Mouse (Mus musculus): ENCODE results near the gene Actl11. TPM values are rescaled to one million over a fixed set of nuclear protein-coding genes. Genes with fewer than 3 reads are reported as not detected.
A peak's percentile ranks its signal among the peaks of the same experiment; 100 is the strongest.

Actl11 gene
- polyA plus RNA-seq, 1 experiment from 2014 or later, result not detected

DNA sequence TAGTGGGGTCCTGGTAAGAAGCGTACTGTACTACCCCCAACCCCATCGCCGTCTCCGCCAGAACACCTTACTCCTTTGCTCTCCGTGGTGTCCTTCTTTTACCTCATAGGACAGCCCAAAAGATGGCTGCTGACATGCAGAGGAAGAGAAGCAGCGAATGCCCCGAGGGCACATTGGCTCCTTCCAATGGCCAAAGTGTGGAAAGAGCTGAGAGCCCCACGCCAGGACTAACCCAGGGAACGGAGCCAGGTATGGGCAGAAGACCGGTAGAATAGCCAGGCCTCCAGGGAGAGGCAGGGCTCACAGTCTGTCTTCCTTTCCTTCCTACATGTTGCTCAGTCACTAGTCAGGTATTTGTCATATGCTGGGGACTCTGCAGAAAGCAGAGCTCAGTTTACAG is 29.7 kb upstream of the Actl11 start:
- H3K36me3 ChIP-seq (ENCODE audit: insufficient read depth, low read length), result peaks cover 3% of the 10 kb centered on the region; the same call in 1 of the 2 replicates
- H3K27me3 ChIP-seq (replicated peaks; ENCODE audit: insufficient read depth, low read length), result no peaks in the 10 kb centered on the region
- H3K9ac ChIP-seq (replicated peaks; ENCODE audit: low read depth), result no peak overlapping the region
- DNase-seq (ENCODE audit: low spot score) (no peak), ATAC-seq (no peak)
- no peak overlapping the region for H3K4me3 ChIP-seq (ENCODE audit: low read depth, low read length)
- H3K27ac ChIP-seq (ENCODE audit: low read length), result no peak overlapping the region
- no peaks in the 10 kb centered on the region for H3K9me3 ChIP-seq (ENCODE audit: low read length)
- WGBS, result 84% methylated on average over 10 of the region's 10 CpGs
- H3K4me1 ChIP-seq (ENCODE audit: insufficient read depth, low read depth, low read length), result no peaks in the 10 kb centered on the region
- TF ChIP-seq EP300 (IDR thresholded peaks at IDR 0.05), result no peak
- TF ChIP-seq CTCF (IDR thresholded peaks at IDR 0.05), result no peak
- H3K4me2 ChIP-seq (replicated peaks; ENCODE audit: low read depth, low read length), result no peak overlapping the region

DNA sequence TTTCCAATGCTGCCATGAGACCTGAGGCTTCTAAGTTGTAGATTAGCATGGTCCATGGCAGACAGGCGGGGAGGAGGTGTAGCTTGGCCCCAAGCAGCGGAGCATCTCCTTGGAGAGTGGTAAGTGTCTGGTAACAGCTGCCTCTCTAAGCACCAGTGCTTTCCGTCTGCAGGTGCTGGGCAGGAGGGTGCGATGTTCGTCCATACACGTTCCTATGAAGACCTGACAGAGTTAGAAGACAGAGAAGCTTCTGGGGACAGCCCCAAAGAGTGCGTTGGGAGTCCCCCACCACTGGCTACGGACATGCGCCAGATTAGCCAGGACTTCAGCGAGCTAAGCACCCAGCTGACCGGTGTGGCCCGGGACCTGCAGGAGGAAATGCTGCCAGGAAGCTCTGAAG is 28.4 kb upstream of the Actl11 start:
- Histone ChIP-seq H3K9me3 (ENCODE audit: low read length) (no peaks in the 10 kb centered on the region), H3K4me1 (ENCODE audit: insufficient read depth, low read depth, low read length) (no peaks in the 10 kb centered on the region), H3K27ac (ENCODE audit: low read length) (no peak overlapping the region), H3K9ac (replicated peaks; ENCODE audit: low read depth) (no peak overlapping the region), H3K27me3 (replicated peaks; ENCODE audit: insufficient read depth, low read length) (no peaks in the 10 kb centered on the region), H3K36me3 (ENCODE audit: insufficient read depth, low read length) (peaks cover 3% of the 10 kb centered on the region; the same call in 1 of the 2 replicates), H3K4me2 (replicated peaks; ENCODE audit: low read depth, low read length) (no peak overlapping the region), H3K4me3 (ENCODE audit: low read depth, low read length) (no peak overlapping the region)
- no peak for ATAC-seq
- no peak for TF ChIP-seq EP300 (IDR thresholded peaks at IDR 0.05)
- no peak for TF ChIP-seq CTCF (IDR thresholded peaks at IDR 0.05)
- WGBS, result 74% methylated on average over 12 of the region's 12 CpGs
- no peak for DNase-seq (ENCODE audit: low spot score)

DNA sequence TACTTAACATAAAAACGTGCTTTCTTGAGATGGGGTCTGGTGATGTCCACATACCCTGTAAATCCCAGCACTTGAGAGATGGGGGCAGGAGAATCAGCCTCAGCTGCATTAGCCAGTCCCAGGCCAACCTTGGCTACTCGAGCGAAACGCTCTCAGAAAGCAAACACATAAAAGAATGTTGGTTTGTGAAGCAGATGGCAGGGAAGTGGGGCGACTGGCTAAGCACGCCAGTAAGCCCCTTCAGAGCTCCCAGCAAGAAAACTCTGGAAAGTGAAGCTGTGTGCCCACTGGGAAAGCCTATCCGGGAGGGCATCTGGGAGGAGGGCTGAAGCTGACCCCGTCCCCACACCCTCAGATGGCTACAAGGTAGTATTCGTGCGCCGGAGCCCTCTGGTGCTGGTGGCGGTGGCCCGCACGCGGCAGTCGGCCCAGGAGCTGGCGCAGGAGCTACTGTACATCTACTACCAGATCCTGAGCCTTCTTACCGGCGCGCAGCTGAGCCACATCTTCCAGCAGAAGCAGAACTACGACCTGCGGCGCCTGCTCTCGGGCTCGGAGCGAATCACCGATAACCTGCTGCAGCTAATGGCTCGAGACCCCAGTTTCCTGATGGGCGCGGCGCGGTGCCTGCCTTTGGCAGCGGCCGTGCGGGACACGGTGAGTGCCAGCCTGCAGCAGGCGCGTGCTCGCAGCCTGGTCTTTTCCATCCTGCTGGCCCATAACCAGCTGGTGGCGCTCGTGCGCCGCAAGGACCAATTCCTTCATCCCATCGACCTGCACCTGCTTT is 27.2 kb upstream of the Actl11 start:
- WGBS, result 18% methylated on average over 43 of the region's 44 CpGs
- H3K4me3 ChIP-seq (ENCODE audit: low read depth, low read length), result no peak overlapping the region
- DNase-seq (ENCODE audit: low spot score) (peak; percentile 71), ATAC-seq (peak; percentile 47)
- H3K27ac ChIP-seq (ENCODE audit: low read length), result no peak overlapping the region
- TF ChIP-seq EP300 (IDR thresholded peaks at IDR 0.05) (no peak), CTCF (IDR thresholded peaks at IDR 0.05) (peak; percentile 75)
- H3K9ac ChIP-seq (replicated peaks; ENCODE audit: low read depth), result no peak overlapping the region
- H3K9me3 ChIP-seq (ENCODE audit: low read length), result no peaks in the 10 kb centered on the region
- peak overlapping the region; percentile 22; the same call in 1 of the 2 replicates for H3K4me2 ChIP-seq (replicated peaks; ENCODE audit: low read depth, low read length)
- peaks cover 3% of the 10 kb centered on the region; the same call in 1 of the 2 replicates for H3K36me3 ChIP-seq (ENCODE audit: insufficient read depth, low read length)
- H3K27me3 ChIP-seq (replicated peaks; ENCODE audit: insufficient read depth, low read length), result no peaks in the 10 kb centered on the region
- peaks cover 1% of the 10 kb centered on the region; the same call in 1 of the 2 replicates for H3K4me1 ChIP-seq (ENCODE audit: insufficient read depth, low read depth, low read length)

DNA sequence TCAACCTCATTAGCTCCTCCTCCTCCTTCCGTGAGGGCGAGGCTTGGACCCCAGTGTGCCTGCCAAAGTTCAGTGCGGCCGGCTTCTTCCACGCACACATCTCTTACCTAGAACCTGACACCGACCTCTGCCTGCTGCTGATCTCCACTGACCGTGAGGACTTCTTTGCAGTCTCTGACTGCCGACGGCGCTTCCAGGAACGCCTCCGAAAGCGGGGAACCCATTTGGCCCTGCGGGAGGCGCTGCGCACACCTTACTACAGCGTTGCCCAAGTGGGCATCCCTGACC is 26.7 kb upstream of the Actl11 start:
- Histone ChIP-seq H3K27ac (ENCODE audit: low read length) (no peak overlapping the region), H3K4me1 (ENCODE audit: insufficient read depth, low read depth, low read length) (peaks cover 7% of the 10 kb centered on the region; the same call in 1 of the 2 replicates), H3K36me3 (ENCODE audit: insufficient read depth, low read length) (peaks cover 3% of the 10 kb centered on the region; the same call in 1 of the 2 replicates), H3K27me3 (replicated peaks; ENCODE audit: insufficient read depth, low read length) (no peaks in the 10 kb centered on the region), H3K9ac (replicated peaks; ENCODE audit: low read depth) (no peak overlapping the region), H3K4me2 (replicated peaks; ENCODE audit: low read depth, low read length) (no peak overlapping the region), H3K4me3 (ENCODE audit: low read depth, low read length) (no peak overlapping the region), H3K9me3 (ENCODE audit: low read length) (no peaks in the 10 kb centered on the region)
- no peak for ATAC-seq
- 29% methylated on average over 17 of the region's 17 CpGs for WGBS
- DNase-seq (ENCODE audit: low spot score), result no peak
- no peak for TF ChIP-seq CTCF (IDR thresholded peaks at IDR 0.05)
- TF ChIP-seq EP300 (IDR thresholded peaks at IDR 0.05), result no peak

DNA sequence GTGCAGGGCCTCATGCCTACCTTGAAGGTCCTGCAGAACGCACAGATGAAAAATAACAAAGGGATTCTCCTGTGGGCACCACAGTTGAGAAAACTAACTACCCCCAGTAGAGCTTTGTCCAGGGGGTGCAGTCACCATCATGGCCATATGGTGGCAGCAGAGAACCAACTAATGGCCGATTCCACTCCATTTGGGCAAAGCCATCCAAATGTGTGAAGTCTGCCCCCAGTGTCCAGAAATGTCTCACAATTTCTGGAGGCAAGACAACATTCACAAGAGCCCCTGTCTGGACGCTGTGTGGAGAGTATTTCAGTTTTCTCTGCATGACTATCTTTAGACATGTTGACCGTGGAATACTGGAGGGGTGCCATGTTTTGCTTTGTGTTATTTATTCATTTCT is 23.5 kb upstream of the Actl11 start:
- Histone ChIP-seq H3K27me3 (replicated peaks; ENCODE audit: insufficient read depth, low read length) (no peaks in the 10 kb centered on the region), H3K27ac (ENCODE audit: low read length) (no peak overlapping the region), H3K9ac (replicated peaks; ENCODE audit: low read depth) (no peak overlapping the region), H3K4me3 (ENCODE audit: low read depth, low read length) (no peak overlapping the region), H3K4me2 (replicated peaks; ENCODE audit: low read depth, low read length) (no peak overlapping the region), H3K9me3 (ENCODE audit: low read length) (no peaks in the 10 kb centered on the region), H3K36me3 (ENCODE audit: insufficient read depth, low read length) (no peaks in the 10 kb centered on the region), H3K4me1 (ENCODE audit: insufficient read depth, low read depth, low read length) (peaks cover 10% of the 10 kb centered on the region; the same call in 1 of the 2 replicates)
- 2% methylated on average over 4 of the region's 4 CpGs for WGBS
- peak; percentile 64 for ATAC-seq
- TF ChIP-seq CTCF (IDR thresholded peaks at IDR 0.05) (peak; percentile 97), EP300 (IDR thresholded peaks at IDR 0.05) (no peak)
- DNase-seq (ENCODE audit: low spot score), result peak; percentile 92

DNA sequence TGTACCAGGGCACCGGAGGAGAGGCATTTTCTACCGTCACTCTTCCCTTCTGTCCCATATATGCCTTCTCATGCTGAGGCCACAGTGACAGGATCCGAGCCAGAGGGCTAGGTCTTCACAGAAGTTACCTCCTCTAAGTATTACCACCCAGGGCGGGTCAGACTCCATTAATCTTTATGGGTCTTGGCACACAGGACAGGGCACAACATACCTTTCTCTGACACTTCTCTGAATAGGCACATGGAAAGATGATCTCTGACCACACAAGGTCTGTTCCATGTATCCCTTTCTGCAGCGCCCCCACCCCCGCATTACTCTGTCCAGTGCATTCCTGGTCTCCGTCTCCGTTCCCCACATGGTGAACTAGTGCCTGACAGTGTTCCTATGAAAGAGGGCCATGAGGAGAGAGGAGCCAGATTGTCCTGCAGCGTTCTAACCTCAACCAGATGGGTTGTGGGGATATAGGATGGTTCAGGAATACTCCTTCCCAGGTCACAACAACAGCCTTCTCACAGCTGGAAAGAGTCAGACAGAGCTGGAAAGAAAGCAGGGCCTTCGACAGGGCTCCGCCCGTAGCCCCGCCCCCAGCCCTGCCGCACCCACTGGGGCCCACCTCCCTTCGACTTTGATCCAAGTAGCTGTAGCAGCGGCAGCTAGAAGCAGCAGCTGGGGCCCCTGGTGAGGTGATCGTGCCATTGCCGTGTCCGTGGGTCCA is 21.9 kb upstream of the Actl11 start, which contains the start of gene Mst1r:
Gene Mst1r, plus strand, starts transcription at position 622 of the 715 bp plus-strand sequence.
- Histone ChIP-seq H3K27me3 (replicated peaks; ENCODE audit: insufficient read depth, low read length) (no peaks in the 10 kb centered on the region), H3K4me2 (replicated peaks; ENCODE audit: low read depth, low read length) (peak within 1 kb of the TSS; percentile 68), H3K9me3 (ENCODE audit: low read length) (no peaks in the 10 kb centered on the region), H3K27ac (ENCODE audit: low read length) (peak within 1 kb of the TSS; percentile 20; the same call in 1 of the 2 replicates), H3K4me3 (ENCODE audit: low read depth, low read length) (peak within 1 kb of the TSS; percentile 33), H3K4me1 (ENCODE audit: insufficient read depth, low read depth, low read length) (peaks cover 10% of the 10 kb centered on the region; the same call in 1 of the 2 replicates), H3K9ac (replicated peaks; ENCODE audit: low read depth) (peak within 1 kb of the TSS; percentile 36), H3K36me3 (ENCODE audit: insufficient read depth, low read length) (no peaks in the 10 kb centered on the region)
- DNase-seq (ENCODE audit: low spot score), result peak; percentile 87
- 21% methylated on average over 18 of the region's 19 CpGs for WGBS
- ATAC-seq, result peak; percentile 74
- no peak for TF ChIP-seq EP300 (IDR thresholded peaks at IDR 0.05)
- TF ChIP-seq CTCF (IDR thresholded peaks at IDR 0.05), result no peak
